Mouse (Mus musculus): ENCODE measurements around the gene Tecpr2.

DNA sequence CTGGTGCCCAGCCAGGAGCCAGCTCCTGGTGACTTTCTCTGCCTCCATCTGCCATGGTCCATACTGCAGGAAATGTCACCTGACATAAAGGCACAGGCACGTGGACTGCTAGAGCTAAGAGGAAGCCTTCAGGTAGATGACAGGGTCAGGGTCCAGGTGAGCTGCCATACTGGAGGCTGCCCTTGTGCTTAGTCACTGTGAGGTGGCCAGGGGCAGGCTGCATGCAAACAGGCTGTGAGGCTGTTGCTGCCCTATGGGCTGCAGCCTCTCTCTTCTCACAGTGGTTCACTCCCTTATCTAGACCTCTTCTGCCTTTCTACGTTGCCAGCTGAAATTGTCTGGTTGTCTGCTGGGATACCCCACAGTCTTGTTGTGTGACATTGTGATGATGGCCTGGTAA, 78.1 kb downstream of the Tecpr2 start:
- TF ChIP-seq POLR2A (IDR thresholded peaks at IDR 0.05; ENCODE audit: borderline replicate concordance, extremely low read depth, low read depth, low read length), result no peak
- TF ChIP-seq CTCF (IDR thresholded peaks at IDR 0.05; ENCODE audit: insufficient read depth, low read length), result no peak
